Mouse (Mus musculus) myocyte (in vitro differentiated cells): ENCODE measurements around the gene Qrich2.

Experiments used
- CEBPB ChIP-seq: IDR thresholded peaks from 2 replicates; pipeline ENCODE4 v1.6.1; 2011; ENCODE audit warnings: mild to moderate bottlenecking, moderate library complexity; ENCODE audit not compliant: poor library complexity, insufficient read depth, severe bottlenecking
- E2F4 ChIP-seq: IDR thresholded peaks from one replicate; pipeline ENCODE4 v1.6.1; 2011; ENCODE audit warnings: mild to moderate bottlenecking, control low read depth, moderate library complexity; ENCODE audit not compliant: insufficient read depth
- MAX ChIP-seq: IDR thresholded peaks from one replicate; pipeline ENCODE4 v1.6.1; 2011; ENCODE audit warnings: low read depth, mild to moderate bottlenecking, control low read depth
- MYOG ChIP-seq, 3 experiments: IDR thresholded peaks; one replicate each; pipeline ENCODE4 v1.6.1; 2011; ENCODE audit warnings: control low read depth in 2 of 3, low read depth in 2 of 3, mild to moderate bottlenecking in 2 of 3; ENCODE audit not compliant: insufficient read length in 2 of 3, control insufficient read depth in 1 of 3, insufficient read depth in 1 of 3
- POLR2A ChIP-seq: IDR thresholded peaks from one replicate; pipeline ENCODE4 v1.6.1; 2011; ENCODE audit warnings: low read depth, mild to moderate bottlenecking, control low read depth, moderate library complexity; ENCODE audit not compliant: insufficient read length
- POLR2AphosphoS2 ChIP-seq: IDR thresholded peaks from one replicate; pipeline ENCODE4 v1.6.1; 2011; ENCODE audit warnings: low read depth, control low read depth; ENCODE audit not compliant: insufficient read length
- TCF12 ChIP-seq: IDR thresholded peaks from one replicate; pipeline ENCODE4 v1.6.1; 2011; ENCODE audit warnings: mild to moderate bottlenecking, control low read depth; ENCODE audit not compliant: poor library complexity, insufficient read depth, severe bottlenecking

DNA sequence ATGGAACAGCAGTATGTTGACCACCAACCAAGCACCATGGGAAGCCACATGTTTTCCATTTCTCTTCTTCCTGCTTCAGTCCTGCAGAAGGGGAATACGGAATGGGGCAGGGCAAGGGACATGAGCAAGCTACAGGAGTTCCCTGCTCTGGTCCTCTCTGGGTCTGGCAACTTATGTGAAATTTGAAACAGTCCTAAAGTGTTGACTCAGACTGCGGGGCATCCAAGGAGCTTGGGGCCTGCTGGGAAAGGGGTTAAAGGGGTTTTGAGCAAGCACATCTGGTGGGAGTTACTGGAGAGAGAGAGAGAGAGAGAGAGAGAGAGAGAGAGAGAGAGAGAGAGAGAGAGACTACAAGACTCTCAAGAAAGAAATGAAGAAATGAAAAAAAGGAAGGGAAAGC is 42.6 kb upstream of the Qrich2 start:
- TF ChIP-seq MYOG (IDR thresholded peaks at IDR 0.05; ENCODE audit: control insufficient read depth in 1 of 3, insufficient read depth in 1 of 3, insufficient read length in 2 of 3, low read depth in 2 of 3) (no peak), MAX (no peak), TCF12 (no peak), E2F4 (no peak), POLR2AphosphoS2 (no peak), POLR2A (no peak), CEBPB (no peak)
